Mouse (Mus musculus) midbrain, embryonic 13.5 days (tissue): ENCODE measurements around the gene Gdf15. TPM values are rescaled to one million over a fixed set of nuclear protein-coding genes. Genes with fewer than 3 reads are reported as not detected.

Experiments
- ATAC-seq: fragments of 200-750 bp; cut with Nextera tagmentation; 2 replicates; pipeline ENCODE4 v1.8.0; 2017; ENCODE audit warnings: mild to moderate bottlenecking, moderate TSS enrichment, moderate library complexity
- H3K27ac ChIP-seq: fragments of 300-500 bp; sonication (generic); 2 replicates; pipeline ENCODE4 v1.5.1; 2015; ENCODE audit warnings: inconsistent platforms, mild to moderate bottlenecking, moderate library complexity
- H3K27me3 ChIP-seq: fragments of 300-500 bp; sonication (generic); 2 replicates; pipeline ENCODE4 v1.6.1; 2015; ENCODE audit warnings: mild to moderate bottlenecking, inconsistent platforms
- H3K36me3 ChIP-seq: fragments of 300-500 bp; sonication (generic); 2 replicates; pipeline ENCODE4 v1.6.1; 2015; ENCODE audit warnings: mild to moderate bottlenecking, inconsistent platforms
- H3K4me1 ChIP-seq: fragments of 300-500 bp; sonication (generic); replicated peaks from 2 replicates; pipeline ENCODE4 v1.6.1; 2015; ENCODE audit warnings: inconsistent platforms
- H3K4me2 ChIP-seq: fragments of 300-500 bp; sonication (generic); replicated peaks from 2 replicates; pipeline ENCODE4 v1.6.1; 2015; ENCODE audit warnings: moderate library complexity, mild to moderate bottlenecking, inconsistent platforms
- H3K4me3 ChIP-seq: fragments of 300-500 bp; sonication (generic); replicated peaks from 2 replicates; pipeline ENCODE4 v1.5.1; 2015; ENCODE audit warnings: mild to moderate bottlenecking, inconsistent platforms
- H3K9ac ChIP-seq: fragments of 300-500 bp; sonication (generic); replicated peaks from 2 replicates; pipeline ENCODE4 v1.6.1; 2015; ENCODE audit warnings: mild to moderate bottlenecking, inconsistent platforms
- H3K9me3 ChIP-seq: fragments of 300-500 bp; sonication (generic); 2 replicates; pipeline ENCODE4 v1.6.1; 2016; ENCODE audit warnings: mild to moderate bottlenecking, inconsistent platforms
- WGBS: fragments of 180-500 bp; shearing (Covaris S2); methylation state at CpG from one replicate; pipeline ENCODE4 v1.1.7; 2015; 5-methylcytosine and 5-hydroxymethylcytosine counted together
- polyA plus RNA-seq: library from polyadenylated mRNA; unstranded; fragments of >200 nt; fragmentation: Nextera tagmentation; extraction: Ambion mirVana; gene quantifications from 2 replicates; pipeline ENCODE4 v1.2.1, GENCODE M21; 2015

Gene Gdf15
- polyA plus RNA-seq, 1 experiment from 2014 or later: 0.30 TPM

GRCm38 (mm10) chr8:70599507-70600290, 32.6 kb downstream of the Gdf15 start:
- Histone ChIP-seq H3K4me2 (no peak overlapping the region), H3K36me3 (peaks cover 31% of the 10 kb centered on the region), H3K9me3 (no peaks in the 10 kb centered on the region), H3K9ac (peak overlapping the region; percentile 46), H3K4me3 (no peak overlapping the region), H3K4me1 (peaks cover 87% of the 10 kb centered on the region), H3K27ac (peak overlapping the region; percentile 96), H3K27me3 (peaks cover 26% of the 10 kb centered on the region)
- ATAC-seq: no peak
- WGBS: 86% methylated on average over 12 of the region's 12 CpGs

GRCm38 (mm10) chr8:70598722-70599121, 33.5 kb downstream of the Gdf15 start:
- Histone ChIP-seq H3K27me3 (peaks cover 26% of the 10 kb centered on the region), H3K36me3 (peaks cover 28% of the 10 kb centered on the region), H3K9ac (peak overlapping the region; percentile 77), H3K4me1 (peaks cover 87% of the 10 kb centered on the region), H3K9me3 (no peaks in the 10 kb centered on the region), H3K4me2 (peak overlapping the region; percentile 76), H3K4me3 (peak overlapping the region; percentile 43), H3K27ac (peak overlapping the region; percentile 48)
- ATAC-seq: 0 out of 2 replicates have a peak, but pooled peaks have one; percentile 0
- 14% methylated on average over 10 of the region's 10 CpGs for WGBS

- peak; percentile 18 for ATAC-seq
- Histone ChIP-seq H3K4me3 (peak overlapping the region; percentile 43), H3K27me3 (peaks cover 26% of the 10 kb centered on the region), H3K4me2 (peak overlapping the region; percentile 76), H3K9me3 (no peaks in the 10 kb centered on the region), H3K9ac (peak overlapping the region; percentile 77), H3K27ac (peak overlapping the region; percentile 48), H3K36me3 (peaks cover 28% of the 10 kb centered on the region), H3K4me1 (peaks cover 91% of the 10 kb centered on the region)
- WGBS: under 1% methylated on average over 29 of the region's 29 CpGs
These were observed 34.0 kb downstream of the Gdf15 start for GRCm38 (mm10) chr8:70598283-70598682.

GRCm38 (mm10) chr8:70597417-70598272, 34.6 kb downstream of the Gdf15 start:
- 8% methylated on average over 66 of the region's 68 CpGs for WGBS
- peak overlapping the region; percentile 43 for H3K4me3 ChIP-seq
- peak overlapping the region; percentile 77 for H3K9ac ChIP-seq
- H3K36me3 ChIP-seq: peaks cover 24% of the 10 kb centered on the region
- ATAC-seq: peak; percentile 3
- peaks cover 93% of the 10 kb centered on the region for H3K4me1 ChIP-seq
- H3K9me3 ChIP-seq: no peaks in the 10 kb centered on the region
- H3K4me2 ChIP-seq: peak overlapping the region; percentile 76
- H3K27me3 ChIP-seq: peaks cover 26% of the 10 kb centered on the region
- peak overlapping the region; percentile 48 for H3K27ac ChIP-seq

GRCm38 (mm10) chr8:70596775-70597416, 35.4 kb downstream of the Gdf15 start:
- Histone ChIP-seq H3K4me3 (peak overlapping the region; percentile 43; the same call in 1 of the 2 replicates), H3K4me2 (peak overlapping the region; percentile 76), H3K27me3 (peaks cover 26% of the 10 kb centered on the region), H3K27ac (no peak overlapping the region), H3K9me3 (no peaks in the 10 kb centered on the region), H3K4me1 (peaks cover 85% of the 10 kb centered on the region), H3K36me3 (peaks cover 25% of the 10 kb centered on the region), H3K9ac (peak overlapping the region; percentile 77)
- no peak for ATAC-seq
- WGBS: 83% methylated on average over 17 of the region's 17 CpGs

- H3K36me3 ChIP-seq: peaks cover 29% of the 10 kb centered on the region
- 95% methylated on average over 18 of the region's 18 CpGs for WGBS
- H3K4me3 ChIP-seq: no peak overlapping the region
- H3K9me3 ChIP-seq: no peaks in the 10 kb centered on the region
- H3K4me1 ChIP-seq: peaks cover 79% of the 10 kb centered on the region
- ATAC-seq: no peak
- H3K4me2 ChIP-seq: no peak overlapping the region
- no peak overlapping the region for H3K27ac ChIP-seq
- H3K27me3 ChIP-seq: peaks cover 26% of the 10 kb centered on the region
- H3K9ac ChIP-seq: no peak overlapping the region
These were observed 36.0 kb downstream of the Gdf15 start for GRCm38 (mm10) chr8:70596216-70596615.

GRCm38 (mm10) chr8:70595811-70596210, 36.4 kb downstream of the Gdf15 start:
- H3K4me1 ChIP-seq: peaks cover 75% of the 10 kb centered on the region
- H3K27me3 ChIP-seq: peaks cover 26% of the 10 kb centered on the region
- no peak overlapping the region for H3K9ac ChIP-seq
- H3K36me3 ChIP-seq: peaks cover 31% of the 10 kb centered on the region
- no peaks in the 10 kb centered on the region for H3K9me3 ChIP-seq
- WGBS: 95% methylated on average over 12 of the region's 12 CpGs
- H3K4me2 ChIP-seq: peak overlapping the region; percentile 97
- ATAC-seq: no peak
- H3K27ac ChIP-seq: no peak overlapping the region
- H3K4me3 ChIP-seq: no peak overlapping the region

DNA sequence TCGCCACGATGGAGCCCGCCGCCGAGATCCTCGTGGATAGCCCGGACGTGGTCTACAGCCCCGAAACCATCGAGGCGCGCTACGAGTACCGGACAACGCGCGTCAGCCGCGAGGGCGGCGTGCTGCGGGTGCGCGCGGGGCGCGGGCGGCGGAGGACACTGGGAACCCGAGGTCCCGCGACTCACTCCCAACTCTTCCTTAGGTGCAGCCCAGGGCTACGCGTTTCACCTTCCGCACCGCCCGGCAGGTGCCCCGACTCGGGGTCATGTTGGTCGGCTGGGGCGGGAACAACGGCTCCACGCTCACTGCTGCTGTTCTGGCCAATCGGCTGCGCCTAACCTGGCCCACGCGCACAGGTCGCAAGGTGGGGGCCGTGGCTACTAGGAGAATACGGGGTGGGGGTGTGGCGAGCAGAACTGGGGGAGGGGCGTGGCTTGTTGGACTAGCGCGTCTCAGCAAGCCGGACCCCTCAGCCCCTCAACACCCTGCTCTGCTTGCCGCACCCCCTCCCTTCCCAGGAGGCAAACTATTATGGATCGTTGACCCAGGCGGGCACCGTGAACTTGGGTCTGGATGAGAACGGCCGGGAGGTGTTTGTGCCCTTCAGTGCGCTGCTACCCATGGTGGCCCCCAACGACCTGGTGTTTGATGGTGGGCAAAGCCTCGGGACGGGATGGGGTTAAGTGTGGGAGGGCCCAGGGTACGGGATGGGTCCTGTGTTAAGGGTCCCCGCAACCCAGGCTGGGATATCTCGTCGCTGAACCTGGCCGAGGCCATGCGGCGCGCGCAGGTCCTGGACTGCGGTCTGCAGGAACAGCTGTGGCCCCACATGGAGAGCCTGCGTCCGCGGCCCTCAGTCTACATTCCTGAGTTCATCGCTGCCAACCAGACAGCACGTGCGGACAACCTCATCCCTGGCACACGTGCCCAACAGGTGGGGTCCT, 37.4 kb downstream of the Gdf15 start:
- Histone ChIP-seq H3K36me3 (peaks cover 40% of the 10 kb centered on the region), H3K4me1 (peaks cover 65% of the 10 kb centered on the region), H3K4me2 (peak overlapping the region; percentile 97), H3K4me3 (peak overlapping the region; percentile 59), H3K27ac (peak overlapping the region; percentile 69), H3K9me3 (no peaks in the 10 kb centered on the region), H3K27me3 (peaks cover 26% of the 10 kb centered on the region), H3K9ac (peak overlapping the region; percentile 78)
- ATAC-seq: peak; percentile 17
- 10% methylated on average over 82 of the region's 82 CpGs for WGBS

GRCm38 (mm10) chr8:70593961-70594609, 38.2 kb downstream of the Gdf15 start, which contains the start of gene Isyna1:
Gene Isyna1, plus strand, starts transcription at chr8:70594373.
- under 1% methylated on average over 40 of the region's 40 CpGs for WGBS
- Histone ChIP-seq H3K27ac (peak within 1 kb of the TSS; percentile 69), H3K36me3 (peaks cover 49% of the 10 kb centered on the region)

GRCm38 (mm10) chr8:70593173-70593572, 39.1 kb downstream of the Gdf15 start:
- H3K4me2 ChIP-seq: peak overlapping the region; percentile 97; the same call in 1 of the 2 replicates
- no peak for ATAC-seq
- peaks cover 55% of the 10 kb centered on the region for H3K36me3 ChIP-seq
- H3K27ac ChIP-seq: peak overlapping the region; percentile 20; the same call in 1 of the 2 replicates
- 48% methylated on average over 8 of the region's 8 CpGs for WGBS
- H3K4me1 ChIP-seq: peaks cover 48% of the 10 kb centered on the region
- no peaks in the 10 kb centered on the region for H3K9me3 ChIP-seq
- H3K9ac ChIP-seq: peak overlapping the region; percentile 28; the same call in 1 of the 2 replicates
- H3K27me3 ChIP-seq: peaks cover 23% of the 10 kb centered on the region
- H3K4me3 ChIP-seq: no peak overlapping the region

More at GRCm38 (mm10) chr8:70593961-70594609, 38.2 kb downstream of the Gdf15 start, which contains the start of gene Isyna1:
- Histone ChIP-seq H3K9me3 (no peaks in the 10 kb centered on the region), H3K27me3 (peaks cover 23% of the 10 kb centered on the region), H3K4me1 (peaks cover 57% of the 10 kb centered on the region), H3K4me3 (peak within 1 kb of the TSS; percentile 59), H3K9ac (peak within 1 kb of the TSS; percentile 78), H3K4me2 (peak within 1 kb of the TSS; percentile 97)
- peak; percentile 72 for ATAC-seq
